In genomic region chr17:12880178-12880577, GRCm38 (mm10) we compare ENCODE assay signal across 8 mouse cellular contexts. TPM values are rescaled to one million over a fixed set of nuclear protein-coding genes. Genes with fewer than 3 reads are reported as not detected.
A peak's percentile ranks its signal among the peaks of the same experiment; 100 is the strongest.
DNase-seq lines count a peak whose midpoint lies in the region; ATAC-seq and TF ChIP-seq lines count a peak whose summit lies in the region.

No protein-coding gene starts in this region.

- intact Hi-C loops in heart, postnatal 14 days (cut with DNase I) = loop anchor here (1.0 kb wide), 1 partner anchor 116 kb away; no protein-coding TSS in a partner anchor

- no peak overlapping the region for H3K27ac ChIP-seq in ES-Bruce4 (ENCODE audit: insufficient read depth, low read length)
- no peak overlapping the region for H3K27ac ChIP-seq in forebrain, embryonic 15.5 days (replicated peaks)
- H3K27ac ChIP-seq in liver, embryonic 16.5 days (ENCODE audit: low read length) = no peak overlapping the region
- no peak overlapping the region for H3K27ac ChIP-seq in neural tube, embryonic 13.5 days (replicated peaks)
- no peak overlapping the region for H3K27ac ChIP-seq in testis, adult 2 months (ENCODE audit: control insufficient read depth, insufficient read depth, low read depth, low read length)

- peak; percentile 58 for TF ChIP-seq CTCF in ES-Bruce4 (IDR thresholded peaks at IDR 0.05; ENCODE audit: low read depth, low read length)
- TF ChIP-seq CTCF in testis, adult 2 months (IDR thresholded peaks at IDR 0.05; ENCODE audit: control insufficient read depth, insufficient read depth, insufficient replicate concordance, low read depth, low read length) = peak; percentile 63; the same call in 1 of the 2 replicates

- WGBS in forebrain, embryonic 15.5 days = 5% methylated on average over 14 of the region's 14 CpGs
- WGBS in large intestine, adult 2 months = 1% methylated on average over 14 of the region's 14 CpGs
- WGBS in liver, embryonic 16.5 days (ENCODE audit: insufficient replicate concordance) = 2% methylated on average over 14 of the region's 14 CpGs
- 4% methylated on average over 14 of the region's 14 CpGs for WGBS in neural tube, embryonic 13.5 days

- no peak overlapping the region; the same call in 1 of the 2 replicates for H3K4me3 ChIP-seq in ES-Bruce4 (ENCODE audit: low read depth, low read length)
- no peak overlapping the region for H3K4me3 ChIP-seq in forebrain, embryonic 15.5 days
- H3K4me3 ChIP-seq in liver, embryonic 16.5 days (ENCODE audit: low read depth, low read length) = no peak overlapping the region
- H3K4me3 ChIP-seq in neural tube, embryonic 13.5 days = no peak overlapping the region
- peak overlapping the region; percentile 47 for H3K4me3 ChIP-seq in testis, adult 2 months (ENCODE audit: control insufficient read depth, low read depth, low read length)

- peaks cover 7% of the 10 kb centered on the region for H3K4me1 ChIP-seq in ES-Bruce4 (ENCODE audit: control insufficient read depth, insufficient read depth, low read length)
- peaks cover 4% of the 10 kb centered on the region; the same call in 1 of the 2 replicates for H3K4me1 ChIP-seq in forebrain, embryonic 15.5 days
- no peaks in the 10 kb centered on the region; the same call in none of the 2 replicates for H3K4me1 ChIP-seq in liver, embryonic 16.5 days (ENCODE audit: control insufficient read depth, low read depth, low read length)
- no peaks in the 10 kb centered on the region for H3K4me1 ChIP-seq in neural tube, embryonic 13.5 days (replicated peaks)
- peaks cover 2% of the 10 kb centered on the region; the same call in 1 of the 2 replicates for H3K4me1 ChIP-seq in testis, adult 2 months (ENCODE audit: control insufficient read depth, insufficient read depth, low read length)

- H3K27me3 ChIP-seq in ES-Bruce4 (ENCODE audit: control insufficient read depth, insufficient read depth, low read length, poor library complexity, severe bottlenecking) = no peaks in the 10 kb centered on the region
- 0 out of 2 replicates have a peak, but pooled peaks cover 4% of the 10 kb centered on the region for H3K27me3 ChIP-seq in forebrain, embryonic 15.5 days
- H3K27me3 ChIP-seq in liver, embryonic 16.5 days (ENCODE audit: control insufficient read depth, insufficient read depth, low read depth, low read length) = no peaks in the 10 kb centered on the region; the same call in 1 of the 2 replicates
- no peaks in the 10 kb centered on the region; the same call in 1 of the 2 replicates for H3K27me3 ChIP-seq in neural tube, embryonic 13.5 days
- H3K27me3 ChIP-seq in testis, adult 2 months (ENCODE audit: control insufficient read depth, insufficient read depth, low read length) = no peaks in the 10 kb centered on the region

- no peak overlapping the region for H3K9ac ChIP-seq in ES-Bruce4 (ENCODE audit: low read depth, poor library complexity, severe bottlenecking)
- H3K9ac ChIP-seq in forebrain, embryonic 15.5 days (replicated peaks) = 0 out of 2 replicates have a peak overlapping the region, but pooled peaks have one; percentile 6
- peak overlapping the region; percentile 14; the same call in 1 of the 2 replicates for H3K9ac ChIP-seq in liver, embryonic 16.5 days (ENCODE audit: low read depth, low read length)
- no peak overlapping the region for H3K9ac ChIP-seq in neural tube, embryonic 13.5 days

- peak; percentile 76 to 89 for DNase-seq in heart, postnatal 14 days
- peak; percentile 59 for DNase-seq in large intestine, adult 2 months (ENCODE audit: low read depth, low spot score)

- no peaks in the 10 kb centered on the region for H3K9me3 ChIP-seq in ES-Bruce4 (replicated peaks; ENCODE audit: control insufficient read depth, insufficient read depth, low read length, poor library complexity, severe bottlenecking)
- H3K9me3 ChIP-seq in forebrain, embryonic 15.5 days = no peaks in the 10 kb centered on the region
- no peaks in the 10 kb centered on the region for H3K9me3 ChIP-seq in liver, embryonic 16.5 days (replicated peaks; ENCODE audit: control insufficient read depth, low read length)
- no peaks in the 10 kb centered on the region for H3K9me3 ChIP-seq in neural tube, embryonic 13.5 days

- no peak for TF ChIP-seq EP300 in ES-Bruce4 (IDR thresholded peaks at IDR 0.05; ENCODE audit: insufficient read depth, low read depth, low read length)

- no peaks in the 10 kb centered on the region for H3K36me3 ChIP-seq in ES-Bruce4 (ENCODE audit: control insufficient read depth, insufficient read depth, low read length, poor library complexity, severe bottlenecking)
- H3K36me3 ChIP-seq in forebrain, embryonic 15.5 days = no peaks in the 10 kb centered on the region
- H3K36me3 ChIP-seq in liver, embryonic 16.5 days (ENCODE audit: control insufficient read depth, insufficient read depth) = no peaks in the 10 kb centered on the region
- no peaks in the 10 kb centered on the region for H3K36me3 ChIP-seq in neural tube, embryonic 13.5 days
- H3K36me3 ChIP-seq in testis, adult 2 months (ENCODE audit: control insufficient read depth, insufficient read depth, low read length) = no peaks in the 10 kb centered on the region

- no peak for TF ChIP-seq POLR2A in ES-Bruce4 (IDR thresholded peaks at IDR 0.05; ENCODE audit: insufficient read depth, low read length)
- TF ChIP-seq POLR2A in testis, adult 2 months (IDR thresholded peaks at IDR 0.05; ENCODE audit: control insufficient read depth, low read depth, low read length) = no peak

- H3K4me2 ChIP-seq in forebrain, embryonic 15.5 days (replicated peaks) = peak overlapping the region; percentile 16; the same call in 1 of the 2 replicates
- peak overlapping the region; percentile 25; the same call in 1 of the 2 replicates for H3K4me2 ChIP-seq in liver, embryonic 16.5 days (ENCODE audit: low read depth, low read length)
- H3K4me2 ChIP-seq in neural tube, embryonic 13.5 days = peak overlapping the region; percentile 39

- ATAC-seq in cerebellum, adult (ENCODE audit: insufficient number of reproducible peaks, low FRiP score, low TSS enrichment) = 0 out of 2 replicates have a peak, but pooled peaks have one; percentile 64
- peak; percentile 87; the same call in 1 of the 2 replicates for ATAC-seq in forebrain, embryonic 15.5 days (replicated peaks)
- peak; percentile 51; the same call in 1 of the 2 replicates for ATAC-seq in liver, embryonic 16.5 days (ENCODE audit: low read depth)
- peak; percentile 81 for ATAC-seq in neural tube, embryonic 13.5 days (ENCODE audit: low read depth)

RNA-seq across cellular contexts. Expression of gene Mrgprh, which starts 4.3 kb away (rescaled TPM):
- polyA plus RNA-seq in ES-Bruce4 (2011; ENCODE audit: insufficient read depth, insufficient read length, low read depth, missing spikeins) = not detected in 2 replicates
- not detected in 2 replicates for polyA plus RNA-seq in forebrain, embryonic 15.5 days (2015; fragmentation: Nextera tagmentation; extraction: Ambion mirVana)
- total RNA-seq in heart, postnatal 14 days (2021) = 1 to 10 TPM; 3.6 to 4.1 TPM
- polyA plus RNA-seq in large intestine, adult 2 months (2012; rRNA removed) = 0.05 TPM in 1 of 2 replicates, not detected in the other
- not detected in 2 replicates for polyA plus RNA-seq in liver, embryonic 16.5 days (2015; fragmentation: Nextera tagmentation; extraction: Ambion mirVana)
- polyA plus RNA-seq in neural tube, embryonic 13.5 days (2015; fragmentation: Nextera tagmentation; extraction: Ambion mirVana) = not detected in 2 replicates
- 0.10 TPM in 2 replicates for polyA plus RNA-seq in testis, adult 2 months (2012; rRNA removed)

RNA-seq across cellular contexts. Expression of gene Mas1, which starts 12.2 kb away (rescaled TPM):
- 0.25 and 0.44 TPM in 2 replicates for polyA plus RNA-seq in ES-Bruce4 (2011; ENCODE audit: insufficient read depth, insufficient read length, low read depth, missing spikeins)
- polyA plus RNA-seq in forebrain, embryonic 15.5 days (2015; fragmentation: Nextera tagmentation; extraction: Ambion mirVana) = 0.23 and 0.28 TPM in 2 replicates
- total RNA-seq in heart, postnatal 14 days (2021) = 1 to 10 TPM in 1 of 2 experiments, under 1 TPM in 1; 0.48 to 1.1 TPM
- not detected in 2 replicates for polyA plus RNA-seq in large intestine, adult 2 months (2012; rRNA removed)
- 0.19 and 0.22 TPM in 2 replicates for polyA plus RNA-seq in liver, embryonic 16.5 days (2015; fragmentation: Nextera tagmentation; extraction: Ambion mirVana)
- polyA plus RNA-seq in neural tube, embryonic 13.5 days (2015; fragmentation: Nextera tagmentation; extraction: Ambion mirVana) = 0.14 TPM in 1 of 2 replicates, not detected in the other
- 78.9 and 80.3 TPM in 2 replicates for polyA plus RNA-seq in testis, adult 2 months (2012; rRNA removed)

RNA-seq across cellular contexts. Expression of gene Pnldc1, which starts 29.9 kb away (rescaled TPM):
- 31.8 and 33.5 TPM in 2 replicates for polyA plus RNA-seq in ES-Bruce4 (2011; ENCODE audit: insufficient read depth, insufficient read length, low read depth, missing spikeins)
- polyA plus RNA-seq in forebrain, embryonic 15.5 days (2015; fragmentation: Nextera tagmentation; extraction: Ambion mirVana) = 1.9 and 2.2 TPM in 2 replicates
- total RNA-seq in heart, postnatal 14 days (2021) = 1 to 10 TPM; 1.1 to 1.2 TPM
- 0.79 and 1.1 TPM in 2 replicates for polyA plus RNA-seq in large intestine, adult 2 months (2012; rRNA removed)
- polyA plus RNA-seq in liver, embryonic 16.5 days (2015; fragmentation: Nextera tagmentation; extraction: Ambion mirVana) = 0.21 and 0.35 TPM in 2 replicates
- 1.9 and 2.5 TPM in 2 replicates for polyA plus RNA-seq in neural tube, embryonic 13.5 days (2015; fragmentation: Nextera tagmentation; extraction: Ambion mirVana)
- 13.9 and 17.1 TPM in 2 replicates for polyA plus RNA-seq in testis, adult 2 months (2012; rRNA removed)

RNA-seq across cellular contexts. Expression of gene Tcp1, which starts 35.3 kb away (rescaled TPM):
- 618 and 673 TPM in 2 replicates for polyA plus RNA-seq in ES-Bruce4 (2011; ENCODE audit: insufficient read depth, insufficient read length, low read depth, missing spikeins)
- polyA plus RNA-seq in forebrain, embryonic 15.5 days (2015; fragmentation: Nextera tagmentation; extraction: Ambion mirVana) = 425 and 442 TPM in 2 replicates
- total RNA-seq in heart, postnatal 14 days (2021) = 100 to 1,000 TPM; 171 to 198 TPM
- polyA plus RNA-seq in large intestine, adult 2 months (2012; rRNA removed) = 56.8 and 58.7 TPM in 2 replicates
- 172 and 197 TPM in 2 replicates for polyA plus RNA-seq in liver, embryonic 16.5 days (2015; fragmentation: Nextera tagmentation; extraction: Ambion mirVana)
- polyA plus RNA-seq in neural tube, embryonic 13.5 days (2015; fragmentation: Nextera tagmentation; extraction: Ambion mirVana) = 410 and 432 TPM in 2 replicates
- 676 and 702 TPM in 2 replicates for polyA plus RNA-seq in testis, adult 2 months (2012; rRNA removed)

RNA-seq across cellular contexts. Expression of gene Mrpl18, which starts 36.0 kb away (rescaled TPM):
- polyA plus RNA-seq in ES-Bruce4 (2011; ENCODE audit: insufficient read depth, insufficient read length, low read depth, missing spikeins) = 63.7 and 71.6 TPM in 2 replicates
- polyA plus RNA-seq in forebrain, embryonic 15.5 days (2015; fragmentation: Nextera tagmentation; extraction: Ambion mirVana) = 141 and 143 TPM in 2 replicates
- total RNA-seq in heart, postnatal 14 days (2021) = 100 to 1,000 TPM; 145 to 161 TPM
- 35.1 and 38.9 TPM in 2 replicates for polyA plus RNA-seq in large intestine, adult 2 months (2012; rRNA removed)
- polyA plus RNA-seq in liver, embryonic 16.5 days (2015; fragmentation: Nextera tagmentation; extraction: Ambion mirVana) = 81.8 and 92.8 TPM in 2 replicates
- 134 and 144 TPM in 2 replicates for polyA plus RNA-seq in neural tube, embryonic 13.5 days (2015; fragmentation: Nextera tagmentation; extraction: Ambion mirVana)
- 26.3 and 32.3 TPM in 2 replicates for polyA plus RNA-seq in testis, adult 2 months (2012; rRNA removed)

Comparison
In these comparisons a context has a peak if more than half of its experiments do, and no peak if none do; other contexts are left out.
1. H3K9ac ChIP-seq: peak in forebrain, embryonic 15.5 days (single experiment) and liver, embryonic 16.5 days (single experiment); none in ES-Bruce4 (single experiment) and neural tube, embryonic 13.5 days (single experiment).
2. RNA of gene Mas1, which starts 12.2 kb away (polyA plus RNA-seq): 78.9 to 80.3 TPM in testis, adult 2 months; 0.23 to 0.28 TPM in forebrain, embryonic 15.5 days, 0.25 to 0.44 TPM in ES-Bruce4, 0.19 to 0.22 TPM in liver, embryonic 16.5 days, 0.14 TPM in neural tube, embryonic 13.5 days and not detected in large intestine, adult 2 months; every median in the first group is over 10 times any median in the second.
3. Peak in every context shown above with its lines, with median percentiles within 50 percentile points of each other: ATAC-seq and H3K4me2 ChIP-seq.